Mouse (Mus musculus): ENCODE measurements around the gene Polr3gl. TPM values are rescaled to one million over a fixed set of nuclear protein-coding genes. Genes with fewer than 3 reads are reported as not detected.
"Not testable (repeated sequence)": the region's sequence is repeated elsewhere in the genome, so short reads cannot be mapped to it uniquely, and the experiment has no call there.

Gene Polr3gl
- polyA plus RNA-seq, 1 experiment from 2014 or later = 35.8 TPM

DNA sequence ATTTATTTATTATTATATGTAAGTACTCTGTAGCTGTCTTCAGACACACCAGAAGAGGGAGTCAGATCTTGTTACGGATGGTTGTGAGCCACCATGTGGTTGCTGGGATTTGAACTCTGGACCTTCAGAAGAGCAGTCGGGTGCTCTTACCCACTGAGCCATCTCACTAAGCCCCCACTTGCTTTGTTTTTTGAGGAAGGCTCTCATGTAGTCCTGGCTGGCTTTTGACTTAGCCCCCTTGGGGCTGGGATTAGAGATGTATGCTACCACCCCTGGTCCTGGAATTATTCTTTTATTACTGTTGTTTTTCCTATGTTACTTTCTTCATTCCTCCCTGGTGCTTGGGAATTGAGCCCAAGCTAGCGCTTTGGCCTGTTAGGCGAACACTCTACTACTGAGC lies 12.0 kb upstream of the Polr3gl start:
- not testable (repeated sequence) for H3K36me3 ChIP-seq
- H3K4me1 ChIP-seq = peaks cover 33% of the 10 kb centered on the region

DNA sequence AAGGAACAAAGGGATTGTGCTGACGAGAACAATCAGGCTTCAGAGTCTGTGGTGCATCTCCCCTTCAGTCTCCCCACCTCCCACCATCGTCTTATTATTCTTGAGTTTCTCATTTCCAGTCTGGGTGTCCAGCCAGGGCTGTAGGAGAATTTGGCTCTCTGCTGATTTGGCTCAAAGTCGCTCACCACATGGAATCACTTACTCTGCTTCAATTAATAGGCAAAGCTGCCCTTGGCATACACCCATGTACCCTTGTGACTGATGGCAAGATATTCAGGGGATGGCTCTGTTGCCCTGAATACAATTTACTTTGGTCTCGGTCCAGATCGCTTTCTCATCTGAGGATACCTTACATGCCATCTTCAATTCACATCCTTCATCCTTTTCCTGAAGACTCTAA lies 9.3 kb upstream of the Polr3gl start:
- peak overlapping the region; percentile 97 for H3K27ac ChIP-seq (replicated peaks)
- H3K27me3 ChIP-seq = peaks cover 10% of the 10 kb centered on the region
- WGBS = 45% methylated on average over 5 of the region's 5 CpGs
- H3K36me3 ChIP-seq = peaks cover 7% of the 10 kb centered on the region
- H3K4me1 ChIP-seq = peaks cover 45% of the 10 kb centered on the region
- peak overlapping the region; percentile 95 for H3K4me3 ChIP-seq
- no peaks in the 10 kb centered on the region for H3K9me3 ChIP-seq
- peak overlapping the region; percentile 70 for H3K4me2 ChIP-seq (replicated peaks)
- peak overlapping the region; percentile 98 for H3K9ac ChIP-seq (replicated peaks)
- no peak for ATAC-seq (ENCODE audit: low FRiP score, low read depth)

More for the DNA sequence above, 12.0 kb upstream of the Polr3gl start:
- ATAC-seq (ENCODE audit: low FRiP score, low read depth); H3K9me3 ChIP-seq; H3K27ac ChIP-seq (replicated peaks); H3K4me3 ChIP-seq; H3K27me3 ChIP-seq; H3K4me2 ChIP-seq (replicated peaks); H3K9ac ChIP-seq (replicated peaks): not testable (repeated sequence)
- WGBS = 90% methylated on average over 4 of the region's 4 CpGs

DNA sequence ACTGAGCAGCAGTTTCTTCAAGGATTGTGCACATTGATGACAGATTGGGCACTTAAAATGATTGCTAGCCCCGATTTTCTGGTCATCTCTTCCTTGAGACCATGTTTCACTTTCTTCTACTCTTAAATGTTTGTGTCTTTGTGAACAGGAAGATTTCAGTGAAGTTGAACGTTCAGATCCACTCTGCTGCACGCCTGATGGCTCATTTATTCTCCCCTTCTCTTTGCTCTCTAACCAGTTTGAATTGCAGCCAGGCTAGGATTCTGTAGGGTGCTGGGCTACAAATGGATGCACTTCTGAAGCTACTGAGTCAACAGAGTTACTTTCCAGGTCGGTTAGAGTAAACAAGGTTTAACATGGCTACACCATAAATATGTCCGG lies 8.7 kb upstream of the Polr3gl start:
- WGBS = 34% methylated on average over 5 of the region's 5 CpGs
- Histone ChIP-seq H3K4me1 (peaks cover 51% of the 10 kb centered on the region), H3K27ac (replicated peaks) (peak overlapping the region; percentile 97)

DNA sequence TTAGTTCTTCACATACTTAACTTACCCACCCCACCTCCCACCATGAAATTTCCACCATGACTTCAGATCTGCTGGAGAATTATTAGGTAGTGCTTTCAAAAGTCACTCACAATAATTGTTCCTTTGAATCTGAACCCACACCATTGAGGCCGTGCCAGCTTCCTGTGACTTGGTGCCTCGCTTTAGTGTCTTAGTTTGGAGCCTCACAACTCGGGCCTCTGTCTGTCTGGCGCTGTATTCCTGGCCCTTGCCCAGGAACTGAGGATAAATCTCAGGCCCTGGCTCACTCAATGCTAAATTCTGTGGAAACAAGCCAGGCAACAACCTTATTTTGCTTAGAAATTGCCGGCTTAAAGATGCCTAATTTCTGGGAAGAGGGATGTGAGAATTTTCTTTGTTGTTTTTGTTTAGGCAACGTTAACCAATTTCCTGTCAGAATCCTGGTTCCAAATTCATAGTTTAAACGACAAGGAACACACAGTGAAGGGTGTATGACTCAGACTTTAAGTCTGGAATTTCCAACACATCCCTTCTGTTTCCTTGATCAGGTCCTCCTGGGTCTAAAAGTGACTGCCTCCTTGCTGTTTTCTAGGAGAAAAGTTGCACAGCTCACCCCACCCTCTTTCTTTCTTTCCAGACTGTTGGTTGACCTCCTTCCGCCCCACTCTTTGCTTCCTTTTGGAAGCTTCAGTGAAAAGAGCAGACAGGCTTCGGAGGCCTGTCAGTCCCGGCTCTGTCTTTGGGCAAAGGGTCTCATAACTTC lies 8.1 kb upstream of the Polr3gl start:
- H3K4me2 ChIP-seq (replicated peaks) = peak overlapping the region; percentile 70
- WGBS = 22% methylated on average over 10 of the region's 10 CpGs
- H3K27ac ChIP-seq (replicated peaks) = peak overlapping the region; percentile 97
- H3K27me3 ChIP-seq = peaks cover 10% of the 10 kb centered on the region
- H3K4me1 ChIP-seq = peaks cover 57% of the 10 kb centered on the region
- peaks cover 7% of the 10 kb centered on the region for H3K36me3 ChIP-seq
- H3K9ac ChIP-seq (replicated peaks) = peak overlapping the region; percentile 98
- ATAC-seq (ENCODE audit: low FRiP score, low read depth) = no peak
- no peaks in the 10 kb centered on the region for H3K9me3 ChIP-seq
- peak overlapping the region; percentile 95 for H3K4me3 ChIP-seq

More for the DNA sequence above, 8.7 kb upstream of the Polr3gl start:
- no peak for ATAC-seq (ENCODE audit: low FRiP score, low read depth)
- Histone ChIP-seq H3K4me2 (replicated peaks) (peak overlapping the region; percentile 70), H3K9me3 (no peaks in the 10 kb centered on the region), H3K36me3 (peaks cover 7% of the 10 kb centered on the region), H3K4me3 (peak overlapping the region; percentile 95), H3K27me3 (peaks cover 10% of the 10 kb centered on the region), H3K9ac (replicated peaks) (peak overlapping the region; percentile 98)

DNA sequence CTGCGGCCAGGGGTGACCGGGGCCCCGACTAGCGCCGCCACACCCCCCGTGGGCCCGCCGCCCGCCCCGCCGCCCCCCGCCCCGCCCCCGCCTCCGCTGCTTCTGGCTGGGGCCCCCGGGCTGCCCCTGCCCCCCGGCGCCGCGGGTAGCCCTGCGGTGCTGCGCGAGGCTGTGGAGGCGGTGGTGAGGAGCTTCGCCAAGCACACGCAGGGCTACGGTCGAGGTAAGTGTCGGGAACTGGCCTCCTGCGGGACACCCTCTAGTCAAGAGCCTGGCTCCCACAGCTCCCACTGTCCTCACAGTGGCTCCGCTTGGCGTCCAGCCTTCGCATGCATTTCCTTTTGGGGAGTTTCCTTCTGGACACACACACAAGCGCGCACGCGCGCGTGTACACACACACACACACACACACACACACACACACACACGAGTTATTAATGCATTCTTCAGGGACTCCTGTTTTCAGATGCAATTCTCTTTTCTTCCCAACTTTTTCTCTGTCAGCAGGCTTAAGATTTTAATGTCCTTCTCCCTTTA lies 7.3 kb upstream of the Polr3gl start:
- Histone ChIP-seq H3K36me3 (peaks cover 7% of the 10 kb centered on the region), H3K9me3 (no peaks in the 10 kb centered on the region), H3K4me3 (peak overlapping the region; percentile 95), H3K27ac (replicated peaks) (peak overlapping the region; percentile 97), H3K27me3 (peaks cover 18% of the 10 kb centered on the region), H3K4me2 (replicated peaks) (peak overlapping the region; percentile 70), H3K9ac (replicated peaks) (peak overlapping the region; percentile 98), H3K4me1 (peaks cover 65% of the 10 kb centered on the region)
- under 1% methylated on average over 14 of the region's 40 CpGs for WGBS
- ATAC-seq (ENCODE audit: low FRiP score, low read depth) = peak; percentile 71

DNA sequence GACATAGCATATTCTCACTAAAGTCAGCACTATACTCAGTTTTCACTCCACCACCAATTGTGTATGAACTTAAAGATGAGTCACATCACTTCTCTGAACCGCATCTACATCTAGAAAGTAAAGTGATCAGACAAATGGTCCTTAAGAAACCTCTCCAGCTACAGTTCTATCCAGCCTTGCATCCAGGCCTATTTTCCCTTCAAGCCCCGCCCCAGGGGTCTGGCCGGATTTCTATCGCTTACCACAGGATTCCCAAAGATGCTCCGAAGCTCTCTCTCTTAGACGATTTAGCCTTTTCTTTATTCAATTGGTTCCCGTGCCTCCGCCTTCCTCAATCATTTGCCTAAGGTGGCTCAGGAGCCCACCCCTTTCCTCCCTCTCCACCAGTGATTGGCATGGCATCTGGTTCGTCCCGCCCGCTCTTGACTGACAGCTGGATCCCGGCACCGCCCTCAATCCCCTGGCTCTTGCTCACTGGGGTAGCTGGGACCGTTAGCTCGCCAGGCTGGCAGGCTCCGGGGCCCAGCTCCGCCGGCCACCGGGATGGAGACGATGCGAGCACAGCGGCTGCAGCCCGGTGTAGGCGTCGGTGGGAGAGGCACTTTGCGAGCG lies 6.8 kb upstream of the Polr3gl start, which contains the start of gene Lix1l:
Lix1l (plus strand) TSS at position 511 of the 612 bp plus-strand sequence.
- WGBS = 2% methylated on average over 27 of the region's 27 CpGs
- Histone ChIP-seq H3K4me1 (peaks cover 71% of the 10 kb centered on the region), H3K4me3 (peak within 1 kb of the TSS; percentile 95), H3K36me3 (peaks cover 7% of the 10 kb centered on the region), H3K27ac (replicated peaks) (peak within 1 kb of the TSS; percentile 97), H3K27me3 (peaks cover 23% of the 10 kb centered on the region), H3K4me2 (replicated peaks) (peak within 1 kb of the TSS; percentile 70), H3K9ac (replicated peaks) (peak within 1 kb of the TSS; percentile 98), H3K9me3 (no peaks in the 10 kb centered on the region)
- ATAC-seq (ENCODE audit: low FRiP score, low read depth) = peak; percentile 94

DNA sequence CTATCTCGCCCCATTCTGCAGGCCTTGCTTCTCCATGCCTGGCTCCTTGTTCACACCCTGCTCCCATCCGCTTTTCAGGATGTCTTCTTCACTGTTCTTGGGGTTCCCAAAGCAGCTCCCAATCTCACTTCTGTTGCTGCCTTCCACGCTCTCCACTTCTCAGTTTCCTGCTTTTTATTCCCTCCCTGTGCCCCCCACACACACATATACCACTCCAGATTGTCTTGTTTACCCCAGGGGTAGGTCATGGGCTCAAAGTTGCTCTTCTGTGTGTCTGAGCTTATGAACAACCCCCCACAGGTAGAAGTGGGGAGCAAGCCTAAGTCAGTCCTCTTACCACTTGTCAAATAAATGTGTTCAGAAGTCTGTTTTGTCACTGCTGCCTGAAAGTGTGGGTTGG lies 5.4 kb upstream of the Polr3gl start:
- Histone ChIP-seq H3K9ac (replicated peaks) (no peak overlapping the region), H3K4me3 (no peak overlapping the region), H3K9me3 (no peaks in the 10 kb centered on the region), H3K27me3 (peaks cover 34% of the 10 kb centered on the region), H3K4me1 (peaks cover 67% of the 10 kb centered on the region), H3K4me2 (replicated peaks) (no peak overlapping the region), H3K36me3 (peaks cover 7% of the 10 kb centered on the region), H3K27ac (replicated peaks) (no peak overlapping the region)
- whole genome bisulfite sequencing = 58% methylated on average over 3 of the region's 3 CpGs
- no peak for ATAC-seq (ENCODE audit: low FRiP score, low read depth)

DNA sequence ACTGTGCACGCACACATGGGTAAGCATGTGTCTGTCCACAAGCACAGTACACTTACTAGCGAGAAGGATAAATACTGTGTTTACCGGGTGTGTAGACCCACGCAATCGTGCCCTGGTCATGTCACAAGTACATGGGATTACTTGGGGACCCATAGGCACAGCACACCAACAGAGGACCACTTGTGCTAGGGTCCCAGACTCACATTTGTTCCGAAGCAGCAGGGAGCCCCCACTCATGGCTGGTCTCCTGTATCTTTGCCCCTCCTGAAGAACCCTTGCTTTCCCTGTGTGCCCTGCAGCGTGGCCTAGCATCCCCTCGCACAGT lies 5.0 kb upstream of the Polr3gl start:
- Histone ChIP-seq H3K9ac (replicated peaks) (no peak overlapping the region), H3K27me3 (peaks cover 34% of the 10 kb centered on the region)
- ATAC-seq (ENCODE audit: low FRiP score, low read depth) = no peak

DNA sequence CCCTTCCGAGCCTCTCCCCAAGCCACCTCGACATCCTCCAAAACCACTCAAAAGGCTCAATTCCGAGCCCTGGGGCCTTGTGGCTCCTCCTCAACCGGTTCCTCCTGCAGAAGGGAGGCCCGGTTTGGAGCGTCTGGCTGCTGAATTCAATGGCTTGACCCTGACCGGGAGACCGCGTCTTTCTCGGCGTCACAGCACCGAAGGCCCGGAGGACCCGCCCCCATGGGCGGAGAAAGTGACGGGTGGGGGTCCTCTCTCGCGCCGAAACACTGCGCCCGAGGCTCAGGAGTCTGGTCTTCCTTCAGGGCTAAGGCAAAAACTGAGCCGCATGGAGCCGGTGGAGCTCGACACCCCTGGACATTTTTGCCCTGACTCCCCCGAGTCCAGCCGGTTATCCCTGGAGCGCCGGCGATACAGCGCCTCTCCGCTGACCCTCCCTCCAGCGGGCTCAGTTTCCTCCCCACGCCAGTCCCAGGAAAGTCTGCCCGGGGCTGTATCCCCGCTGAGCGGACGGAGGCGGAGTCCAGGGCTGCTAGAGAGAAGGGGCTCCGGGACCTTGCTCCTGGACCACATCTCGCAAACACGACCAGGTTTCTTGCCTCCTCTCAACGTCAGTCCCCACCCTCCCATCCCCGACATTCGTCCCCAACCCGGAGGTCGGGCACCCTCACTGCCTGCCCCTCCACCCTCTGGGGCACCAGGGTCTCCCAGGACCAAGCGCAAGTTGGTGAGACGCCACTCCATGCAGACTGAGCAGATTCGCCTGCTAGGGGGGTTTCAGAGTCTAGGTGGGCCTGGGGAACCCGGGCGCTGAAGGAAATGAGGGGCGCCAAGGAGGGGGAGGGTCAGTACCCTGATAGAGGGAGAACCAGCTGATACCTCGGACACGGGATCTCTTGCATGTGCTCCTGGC lies 4.4 kb upstream of the Polr3gl start:
- Histone ChIP-seq H3K4me2 (replicated peaks) (peak overlapping the region; percentile 77), H3K9ac (replicated peaks) (peak overlapping the region; percentile 58), H3K4me1 (peaks cover 57% of the 10 kb centered on the region), H3K4me3 (peak overlapping the region; percentile 49), H3K9me3 (no peaks in the 10 kb centered on the region), H3K27ac (replicated peaks) (peak overlapping the region; percentile 47), H3K36me3 (peaks cover under 1% of the 10 kb centered on the region; the same call in 1 of the 2 replicates), H3K27me3 (peaks cover 34% of the 10 kb centered on the region)
- WGBS = 2% methylated on average over 54 of the region's 54 CpGs
- ATAC-seq (ENCODE audit: low FRiP score, low read depth) = no peak

More for the DNA sequence above, 5.0 kb upstream of the Polr3gl start:
- peaks cover 64% of the 10 kb centered on the region for H3K4me1 ChIP-seq
- no peak overlapping the region for H3K4me3 ChIP-seq
- no peak overlapping the region for H3K27ac ChIP-seq (replicated peaks)
- 44% methylated on average over 8 of the region's 8 CpGs for WGBS
- peak overlapping the region; percentile 77 for H3K4me2 ChIP-seq (replicated peaks)
- peaks cover 7% of the 10 kb centered on the region for H3K36me3 ChIP-seq
- H3K9me3 ChIP-seq = no peaks in the 10 kb centered on the region

DNA sequence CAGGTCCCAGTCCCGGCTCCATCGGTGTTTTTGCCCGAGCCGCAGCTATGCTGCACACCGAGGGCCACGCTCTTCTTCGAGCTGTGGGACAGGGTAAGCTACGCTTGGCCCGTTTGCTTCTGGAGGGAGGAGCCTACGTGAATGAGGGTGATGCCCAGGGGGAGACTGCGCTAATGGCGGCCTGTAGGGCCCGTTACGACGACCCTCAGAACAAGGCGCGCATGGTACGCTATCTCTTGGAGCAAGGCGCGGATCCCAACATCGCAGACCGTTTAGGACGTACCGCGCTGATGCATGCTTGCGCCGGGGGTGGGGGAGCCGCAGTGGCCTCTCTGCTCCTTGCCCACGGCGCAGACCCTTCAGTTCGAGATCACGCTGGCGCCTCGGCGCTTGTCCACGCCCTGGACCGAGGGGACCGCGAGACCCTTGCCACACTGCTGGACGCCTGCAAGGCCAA lies 3.5 kb upstream of the Polr3gl start:
- H3K4me2 ChIP-seq (replicated peaks) = peak overlapping the region; percentile 77
- no peaks in the 10 kb centered on the region for H3K9me3 ChIP-seq
- under 1% methylated on average over 40 of the region's 40 CpGs for WGBS
- H3K36me3 ChIP-seq = no peaks in the 10 kb centered on the region
- H3K9ac ChIP-seq (replicated peaks) = peak overlapping the region; percentile 58
- ATAC-seq (ENCODE audit: low FRiP score, low read depth) = no peak
- H3K4me1 ChIP-seq = peaks cover 57% of the 10 kb centered on the region
- peak overlapping the region; percentile 49 for H3K4me3 ChIP-seq
- H3K27me3 ChIP-seq = peaks cover 34% of the 10 kb centered on the region
- peak overlapping the region; percentile 47 for H3K27ac ChIP-seq (replicated peaks)

DNA sequence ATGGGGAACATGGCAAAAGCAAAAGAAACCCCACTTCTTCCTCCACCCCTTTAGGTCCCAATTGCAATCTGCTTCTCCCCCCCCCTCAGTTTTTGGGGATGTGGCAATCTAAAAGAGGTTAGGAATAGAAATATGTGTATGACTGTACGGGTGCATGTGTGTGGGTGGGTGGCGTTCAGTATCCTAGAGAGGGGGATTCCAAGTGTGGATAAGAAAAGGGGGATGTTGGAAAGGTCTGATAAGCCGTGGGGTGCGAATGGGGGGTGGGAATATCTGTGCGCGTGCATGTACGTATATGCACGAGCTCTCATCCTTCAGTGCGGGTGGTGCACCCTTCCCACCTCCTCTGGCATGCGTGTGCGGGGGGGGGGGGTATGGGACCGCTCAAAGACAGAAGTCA lies 2.9 kb upstream of the Polr3gl start:
- H3K9me3 ChIP-seq = no peaks in the 10 kb centered on the region
- 1% methylated on average over 11 of the region's 12 CpGs for WGBS
- no peak for ATAC-seq (ENCODE audit: low FRiP score, low read depth)
- peak overlapping the region; percentile 58 for H3K9ac ChIP-seq (replicated peaks)
- peaks cover 56% of the 10 kb centered on the region for H3K4me1 ChIP-seq
- H3K27me3 ChIP-seq = peaks cover 37% of the 10 kb centered on the region
- H3K27ac ChIP-seq (replicated peaks) = no peak overlapping the region
- peak overlapping the region; percentile 49 for H3K4me3 ChIP-seq
- peak overlapping the region; percentile 77 for H3K4me2 ChIP-seq (replicated peaks)
- no peaks in the 10 kb centered on the region for H3K36me3 ChIP-seq

All from midbrain, embryonic 12.5 days (tissue).